Mouse (Mus musculus): ENCODE results near the gene Tmeff1.

Tmeff1 gene

GRCm38 (mm10) chr4:48564962-48565361 is 20.0 kb upstream of the Tmeff1 start:
- DNase-seq (ENCODE audit: low spot score in 2 of 2), result no peak

GRCm38 (mm10) chr4:48576361-48576760 is 8.6 kb upstream of the Tmeff1 start:
- no peak for DNase-seq (ENCODE audit: low spot score in 2 of 2)

- no peak for DNase-seq (ENCODE audit: low spot score in 2 of 2)
Measured at GRCm38 (mm10) chr4:48577831-48578230, 7.1 kb upstream of the Tmeff1 start.

GRCm38 (mm10) chr4:48578399-48578798 is 6.6 kb upstream of the Tmeff1 start:
- peak in 1 of 2 experiments; percentile 13 for DNase-seq (ENCODE audit: low spot score in 2 of 2)

GRCm38 (mm10) chr4:48579475-48580110 is 5.4 kb upstream of the Tmeff1 start:
- DNase-seq (ENCODE audit: low spot score in 2 of 2), result no peak

GRCm38 (mm10) chr4:48581201-48581600 is 3.8 kb upstream of the Tmeff1 start:
- no peak for DNase-seq (ENCODE audit: low spot score in 2 of 2)

- DNase-seq (ENCODE audit: low spot score in 2 of 2), result no peak
Measured at GRCm38 (mm10) chr4:48581993-48582392, 3.0 kb upstream of the Tmeff1 start.

- DNase-seq (ENCODE audit: low spot score in 2 of 2), result no peak
Measured at GRCm38 (mm10) chr4:48582941-48583340, 2.0 kb upstream of the Tmeff1 start.

GRCm38 (mm10) chr4:48585241-48586098 is 496 bp downstream of the Tmeff1 start:
- peak; percentile 36 to 40 for DNase-seq (ENCODE audit: low spot score in 2 of 2)

GRCm38 (mm10) chr4:48586099-48586821 is 1.3 kb downstream of the Tmeff1 start:
- DNase-seq (ENCODE audit: low spot score in 2 of 2), result peak; percentile 12 to 23

- no peak for DNase-seq (ENCODE audit: low spot score in 2 of 2)
Measured at GRCm38 (mm10) chr4:48587526-48587925, 2.6 kb downstream of the Tmeff1 start.

- no peak for DNase-seq (ENCODE audit: low spot score in 2 of 2)
Measured at GRCm38 (mm10) chr4:48588576-48588975, 3.6 kb downstream of the Tmeff1 start.

GRCm38 (mm10) chr4:48590862-48591261 is 5.9 kb downstream of the Tmeff1 start:
- DNase-seq (ENCODE audit: low spot score in 2 of 2), result no peak

- no peak for DNase-seq (ENCODE audit: low spot score in 2 of 2)
Measured at GRCm38 (mm10) chr4:48591390-48591789, 6.4 kb downstream of the Tmeff1 start.

- no peak for DNase-seq (ENCODE audit: low spot score in 2 of 2)
Measured at GRCm38 (mm10) chr4:48592328-48592727, 7.4 kb downstream of the Tmeff1 start.

GRCm38 (mm10) chr4:48592844-48593243 is 7.9 kb downstream of the Tmeff1 start:
- DNase-seq (ENCODE audit: low spot score in 2 of 2), result no peak

GRCm38 (mm10) chr4:48596111-48596510 is 11.1 kb downstream of the Tmeff1 start:
- DNase-seq (ENCODE audit: low spot score in 2 of 2), result no peak

GRCm38 (mm10) chr4:48605650-48606049 is 20.7 kb downstream of the Tmeff1 start:
- DNase-seq (ENCODE audit: low spot score in 2 of 2), result no peak

GRCm38 (mm10) chr4:48609485-48609884 is 24.5 kb downstream of the Tmeff1 start:
- no peak for DNase-seq (ENCODE audit: low spot score in 2 of 2)

GRCm38 (mm10) chr4:48610251-48610650 is 25.3 kb downstream of the Tmeff1 start:
- DNase-seq (ENCODE audit: low spot score in 2 of 2), result no peak

- no peak for DNase-seq (ENCODE audit: low spot score in 2 of 2)
Measured at GRCm38 (mm10) chr4:48615483-48615882, 30.5 kb downstream of the Tmeff1 start.

- no peak for DNase-seq (ENCODE audit: low spot score in 2 of 2)
Measured at GRCm38 (mm10) chr4:48617201-48617600, 32.2 kb downstream of the Tmeff1 start.
